Mouse (Mus musculus) stomach, embryonic 15.5 days (tissue): Measurements from ENCODE around the gene Larp1. TPM values are rescaled to one million over a fixed set of nuclear protein-coding genes. Genes with fewer than 3 reads are reported as not detected.

ENCODE experiments used
- ATAC-seq: fragments of 200-750 bp; cut with Nextera tagmentation; 2 replicates; pipeline ENCODE4 v1.8.0; 2017; ENCODE audit warnings: low read depth, moderate number of reproducible peaks, moderate TSS enrichment; ENCODE audit not compliant: insufficient read depth, low FRiP score
- H3K27ac ChIP-seq: fragments of 300-500 bp; sonication (generic); 2 replicates; pipeline ENCODE4 v1.5.1; 2015; ENCODE audit warnings: mild to moderate bottlenecking, inconsistent platforms
- H3K27me3 ChIP-seq: fragments of 300-500 bp; sonication (generic); replicated peaks from 2 replicates; pipeline ENCODE4 v1.6.1; 2015; ENCODE audit warnings: inconsistent platforms
- H3K36me3 ChIP-seq: fragments of 300-500 bp; sonication (generic); 2 replicates; pipeline ENCODE4 v1.6.1; 2015; ENCODE audit warnings: inconsistent platforms
- H3K4me1 ChIP-seq: fragments of 300-500 bp; sonication (generic); 2 replicates; pipeline ENCODE4 v1.6.1; 2015; ENCODE audit warnings: inconsistent platforms
- H3K4me2 ChIP-seq: fragments of 300-500 bp; sonication (generic); 2 replicates; pipeline ENCODE4 v1.6.1; 2015; ENCODE audit warnings: mild to moderate bottlenecking, inconsistent platforms
- H3K4me3 ChIP-seq: fragments of 300-500 bp; sonication (generic); replicated peaks from 2 replicates; pipeline ENCODE4 v1.5.1; 2015; ENCODE audit warnings: inconsistent platforms
- H3K9ac ChIP-seq: fragments of 300-500 bp; sonication (generic); 2 replicates; pipeline ENCODE4 v1.6.1; 2015; ENCODE audit warnings: inconsistent platforms
- H3K9me3 ChIP-seq: fragments of 300-500 bp; sonication (generic); 2 replicates; pipeline ENCODE4 v1.6.1; 2016; ENCODE audit warnings: inconsistent platforms
- WGBS: fragments of 180-500 bp; shearing (Covaris S2); methylation state at CpG from one replicate; pipeline ENCODE4 v1.1.7; 2015; 5-methylcytosine and 5-hydroxymethylcytosine counted together
- polyA plus RNA-seq: library from polyadenylated mRNA; unstranded; fragments of >200 nt; fragmentation: Nextera tagmentation; extraction: Ambion mirVana; gene quantifications from 2 replicates; pipeline ENCODE4 v1.2.1, GENCODE M21; 2015

Larp1 gene
- polyA plus RNA-seq, 1 experiment from 2014 or later: 25.6 TPM

DNA sequence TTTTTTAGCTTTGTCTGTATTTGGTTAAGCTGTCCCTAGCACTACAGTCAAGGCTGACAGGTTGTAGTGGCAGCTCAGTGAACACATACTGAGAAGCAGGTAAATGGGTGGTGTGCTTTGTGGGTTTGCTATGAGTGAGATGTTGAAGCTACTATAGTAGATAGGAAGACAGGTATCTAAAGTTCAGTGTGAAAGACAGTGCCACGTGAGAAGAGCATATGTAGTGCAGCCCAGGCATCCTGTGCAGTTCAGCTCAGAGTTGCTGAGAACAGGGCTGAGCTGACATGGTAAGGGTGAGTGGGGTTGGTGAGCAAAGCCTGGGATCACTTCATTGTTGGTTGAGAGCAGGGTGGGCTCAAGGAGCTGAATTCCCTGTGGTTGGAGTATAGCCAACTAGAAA is 8.6 kb downstream of the Larp1 start:
- Histone ChIP-seq H3K4me2 (no peak overlapping the region), H3K27ac (peak overlapping the region; percentile 21; the same call in 1 of the 2 replicates), H3K27me3 (no peaks in the 10 kb centered on the region), H3K4me1 (peaks cover 51% of the 10 kb centered on the region), H3K9ac (no peak overlapping the region), H3K36me3 (no peaks in the 10 kb centered on the region), H3K4me3 (no peak overlapping the region), H3K9me3 (no peaks in the 10 kb centered on the region)
- WGBS: 39% methylated on average over 1 of the region's 1 CpGs
- ATAC-seq: no peak

DNA sequence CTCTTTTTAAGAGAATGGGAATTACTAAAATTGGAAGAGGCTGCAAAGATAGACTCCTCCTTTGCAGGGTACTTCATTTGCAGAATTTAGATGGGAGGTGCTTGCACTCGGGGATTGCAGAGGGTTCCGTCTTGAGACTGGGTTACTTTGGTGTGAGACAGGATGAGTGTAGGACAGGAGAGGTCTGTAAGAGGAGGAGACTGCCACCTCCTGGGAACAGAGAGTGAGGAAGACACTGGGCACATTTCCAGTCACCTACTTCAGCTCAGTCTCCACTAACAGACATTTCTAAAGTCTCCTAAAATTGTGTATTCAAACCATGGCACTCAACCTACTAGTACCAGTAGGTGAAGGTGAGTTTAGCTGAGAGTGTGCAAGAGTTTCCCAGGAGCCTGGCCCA is 9.4 kb downstream of the Larp1 start:
- H3K4me2 ChIP-seq: no peak overlapping the region
- 45% methylated on average over 2 of the region's 2 CpGs for WGBS
- no peak for ATAC-seq
- peaks cover 48% of the 10 kb centered on the region for H3K4me1 ChIP-seq
- H3K27ac ChIP-seq: peak overlapping the region; percentile 12; the same call in 1 of the 2 replicates
- H3K4me3 ChIP-seq: no peak overlapping the region
- no peaks in the 10 kb centered on the region for H3K9me3 ChIP-seq
- H3K36me3 ChIP-seq: no peaks in the 10 kb centered on the region
- H3K9ac ChIP-seq: no peak overlapping the region
- H3K27me3 ChIP-seq: no peaks in the 10 kb centered on the region

GRCm38 (mm10) chr11:58018701-58019100 is 9.8 kb downstream of the Larp1 start:
- no peak overlapping the region for H3K4me2 ChIP-seq
- H3K36me3 ChIP-seq: no peaks in the 10 kb centered on the region
- no peak overlapping the region for H3K4me3 ChIP-seq
- H3K27ac ChIP-seq: no peak overlapping the region
- H3K9me3 ChIP-seq: no peaks in the 10 kb centered on the region
- no peak overlapping the region for H3K9ac ChIP-seq
- H3K27me3 ChIP-seq: no peaks in the 10 kb centered on the region
- peaks cover 48% of the 10 kb centered on the region for H3K4me1 ChIP-seq
- ATAC-seq: no peak
- 73% methylated on average over 4 of the region's 4 CpGs for WGBS

DNA sequence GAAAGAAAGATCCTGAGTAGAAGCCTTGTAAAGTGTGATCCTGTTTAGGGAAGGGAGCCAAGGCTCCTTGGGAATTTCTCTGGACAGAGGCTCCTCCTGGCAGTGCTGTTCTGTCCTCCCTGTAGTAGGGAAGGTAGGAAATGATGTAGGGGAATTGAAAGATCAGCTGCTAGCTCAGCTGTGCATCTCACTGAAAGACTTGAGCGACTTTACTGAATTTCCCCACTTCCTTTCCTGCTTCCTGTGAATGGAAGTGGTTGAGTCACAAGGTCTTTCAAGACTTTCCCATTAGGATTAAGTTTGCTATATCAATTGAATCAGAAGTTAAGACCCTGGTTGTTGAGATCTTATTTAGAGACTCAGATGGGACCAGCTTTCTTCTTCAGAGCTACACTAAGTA is 12.2 kb downstream of the Larp1 start:
- Histone ChIP-seq H3K9me3 (no peaks in the 10 kb centered on the region), H3K4me1 (peaks cover 47% of the 10 kb centered on the region), H3K4me3 (no peak overlapping the region), H3K27ac (peak overlapping the region; percentile 67), H3K36me3 (no peaks in the 10 kb centered on the region), H3K4me2 (peak overlapping the region; percentile 9; the same call in 1 of the 2 replicates), H3K9ac (no peak overlapping the region), H3K27me3 (no peaks in the 10 kb centered on the region)
- whole genome bisulfite sequencing: 31% methylated on average over 1 of the region's 1 CpGs
- no peak for ATAC-seq

- peaks cover 44% of the 10 kb centered on the region for H3K4me1 ChIP-seq
- no peak overlapping the region for H3K9ac ChIP-seq
- H3K4me2 ChIP-seq: peak overlapping the region; percentile 9; the same call in 1 of the 2 replicates
- H3K36me3 ChIP-seq: no peaks in the 10 kb centered on the region
- 13% methylated on average over 2 of the region's 2 CpGs for WGBS
- no peaks in the 10 kb centered on the region for H3K9me3 ChIP-seq
- H3K4me3 ChIP-seq: no peak overlapping the region
- peak overlapping the region; percentile 67 for H3K27ac ChIP-seq
- peak; percentile 76 for ATAC-seq
- H3K27me3 ChIP-seq: no peaks in the 10 kb centered on the region
Measured at GRCm38 (mm10) chr11:58021618-58022017, 12.8 kb downstream of the Larp1 start.

- H3K36me3 ChIP-seq: no peaks in the 10 kb centered on the region
- H3K9me3 ChIP-seq: no peaks in the 10 kb centered on the region
- H3K4me3 ChIP-seq: no peak overlapping the region
- 0 out of 2 replicates have a peak overlapping the region, but pooled peaks have one; percentile 14 for H3K27ac ChIP-seq
- peaks cover 28% of the 10 kb centered on the region for H3K4me1 ChIP-seq
- 63% methylated on average over 1 of the region's 1 CpGs for WGBS
- no peak for ATAC-seq
- no peak overlapping the region for H3K4me2 ChIP-seq
- no peak overlapping the region for H3K9ac ChIP-seq
- no peaks in the 10 kb centered on the region for H3K27me3 ChIP-seq
Measured at GRCm38 (mm10) chr11:58024271-58024670, 15.4 kb downstream of the Larp1 start.

- Histone ChIP-seq H3K27ac (0 out of 2 replicates have a peak overlapping the region, but pooled peaks have one; percentile 14), H3K4me1 (peaks cover 28% of the 10 kb centered on the region), H3K36me3 (no peaks in the 10 kb centered on the region), H3K9ac (no peak overlapping the region), H3K9me3 (no peaks in the 10 kb centered on the region), H3K27me3 (no peaks in the 10 kb centered on the region), H3K4me2 (no peak overlapping the region), H3K4me3 (no peak overlapping the region)
- 69% methylated on average over 2 of the region's 2 CpGs for WGBS
- no peak for ATAC-seq
Measured at GRCm38 (mm10) chr11:58024671-58025070, 15.8 kb downstream of the Larp1 start.

DNA sequence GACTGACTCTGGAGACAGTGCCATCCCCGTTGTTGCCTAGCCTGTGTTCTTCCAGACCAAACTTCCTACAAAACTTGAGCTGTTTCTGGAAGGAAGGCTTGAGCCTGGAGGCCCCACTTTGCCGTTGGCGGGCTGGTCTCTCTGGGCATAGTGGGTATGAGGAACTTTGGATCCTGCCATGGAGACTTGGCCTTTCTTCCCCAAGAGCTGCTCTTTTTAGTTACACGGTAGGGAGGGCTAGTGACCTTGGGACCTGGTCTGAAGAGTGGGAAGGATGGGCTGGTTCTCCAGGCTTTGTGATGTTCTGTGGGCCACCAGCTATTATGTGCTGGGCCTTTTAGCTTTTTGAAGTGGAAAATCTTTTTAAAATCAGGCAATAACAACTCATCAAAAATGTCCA is 17.0 kb downstream of the Larp1 start:
- no peaks in the 10 kb centered on the region for H3K9me3 ChIP-seq
- no peaks in the 10 kb centered on the region for H3K36me3 ChIP-seq
- no peaks in the 10 kb centered on the region for H3K27me3 ChIP-seq
- no peak overlapping the region for H3K9ac ChIP-seq
- peaks cover 28% of the 10 kb centered on the region for H3K4me1 ChIP-seq
- H3K4me3 ChIP-seq: no peak overlapping the region
- WGBS: 70% methylated on average over 4 of the region's 4 CpGs
- no peak for ATAC-seq
- peak overlapping the region; percentile 67 for H3K27ac ChIP-seq
- H3K4me2 ChIP-seq: no peak overlapping the region

- Histone ChIP-seq H3K4me3 (no peak overlapping the region), H3K27me3 (no peaks in the 10 kb centered on the region), H3K4me2 (no peak overlapping the region), H3K27ac (peak overlapping the region; percentile 67), H3K4me1 (peaks cover 27% of the 10 kb centered on the region), H3K9me3 (no peaks in the 10 kb centered on the region), H3K9ac (no peak overlapping the region), H3K36me3 (no peaks in the 10 kb centered on the region)
- 40% methylated on average over 3 of the region's 3 CpGs for WGBS
- ATAC-seq: peak; percentile 20; the same call in 1 of the 2 replicates
Measured at GRCm38 (mm10) chr11:58026337-58026736, 17.5 kb downstream of the Larp1 start.

DNA sequence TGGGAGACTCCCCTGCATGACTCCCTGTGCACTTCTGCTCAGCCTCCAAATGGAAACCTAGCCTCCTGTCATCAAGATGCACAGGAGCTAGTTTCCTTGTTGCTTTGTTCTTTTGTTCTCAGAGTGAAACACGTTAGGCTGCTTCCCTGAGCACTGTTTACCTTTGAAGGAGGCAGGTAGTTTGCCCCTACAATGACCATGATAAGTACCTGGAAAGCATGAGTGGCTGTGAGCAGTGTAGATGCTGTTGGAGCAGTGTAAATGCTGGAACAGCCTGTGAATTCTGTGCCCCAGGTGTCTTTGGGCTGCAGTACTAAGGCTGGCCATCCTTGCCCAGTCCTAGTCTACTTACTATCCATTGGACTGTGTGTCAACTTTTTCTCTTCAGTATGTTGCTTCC is 18.0 kb downstream of the Larp1 start:
- WGBS: 59% methylated on average over 1 of the region's 1 CpGs
- Histone ChIP-seq H3K36me3 (no peaks in the 10 kb centered on the region), H3K27ac (peak overlapping the region; percentile 67), H3K9me3 (no peaks in the 10 kb centered on the region), H3K4me2 (no peak overlapping the region), H3K4me1 (peaks cover 22% of the 10 kb centered on the region), H3K9ac (no peak overlapping the region), H3K4me3 (no peak overlapping the region), H3K27me3 (no peaks in the 10 kb centered on the region)
- peak; percentile 59; the same call in 1 of the 2 replicates for ATAC-seq

DNA sequence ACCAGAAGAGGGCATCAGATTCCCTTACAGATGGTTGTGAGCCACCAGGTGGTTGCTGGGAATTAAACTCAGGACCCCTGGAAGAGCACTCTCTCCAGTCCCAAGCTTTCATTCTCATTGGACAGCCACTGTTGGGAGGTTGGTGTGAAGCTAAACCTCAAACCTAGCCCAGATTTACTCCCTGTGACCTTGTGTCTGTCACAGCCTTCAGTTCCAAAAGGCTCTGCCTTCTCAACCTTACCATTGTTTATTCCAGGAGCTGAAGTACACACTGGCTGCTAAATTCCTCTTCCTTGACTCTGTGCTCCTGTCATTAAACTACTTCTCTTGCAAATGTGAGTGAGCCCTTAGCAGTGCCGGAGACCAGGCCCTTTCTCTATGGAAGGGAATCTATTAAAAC is 20.1 kb downstream of the Larp1 start:
- Histone ChIP-seq H3K4me3 (no peak overlapping the region), H3K9me3 (no peaks in the 10 kb centered on the region), H3K36me3 (no peaks in the 10 kb centered on the region), H3K27ac (no peak overlapping the region), H3K4me2 (no peak overlapping the region), H3K4me1 (peaks cover 29% of the 10 kb centered on the region), H3K27me3 (no peaks in the 10 kb centered on the region), H3K9ac (no peak overlapping the region)
- ATAC-seq: no peak
- 67% methylated on average over 1 of the region's 1 CpGs for WGBS

GRCm38 (mm10) chr11:58029869-58030268 is 21.0 kb downstream of the Larp1 start:
- ATAC-seq: no peak
- no peak overlapping the region for H3K4me2 ChIP-seq
- H3K27me3 ChIP-seq: no peaks in the 10 kb centered on the region
- H3K4me1 ChIP-seq: peaks cover 32% of the 10 kb centered on the region
- H3K27ac ChIP-seq: no peak overlapping the region
- H3K9ac ChIP-seq: no peak overlapping the region
- no peaks in the 10 kb centered on the region for H3K36me3 ChIP-seq
- no peak overlapping the region for H3K4me3 ChIP-seq
- 73% methylated on average over 2 of the region's 2 CpGs for WGBS
- H3K9me3 ChIP-seq: no peaks in the 10 kb centered on the region

DNA sequence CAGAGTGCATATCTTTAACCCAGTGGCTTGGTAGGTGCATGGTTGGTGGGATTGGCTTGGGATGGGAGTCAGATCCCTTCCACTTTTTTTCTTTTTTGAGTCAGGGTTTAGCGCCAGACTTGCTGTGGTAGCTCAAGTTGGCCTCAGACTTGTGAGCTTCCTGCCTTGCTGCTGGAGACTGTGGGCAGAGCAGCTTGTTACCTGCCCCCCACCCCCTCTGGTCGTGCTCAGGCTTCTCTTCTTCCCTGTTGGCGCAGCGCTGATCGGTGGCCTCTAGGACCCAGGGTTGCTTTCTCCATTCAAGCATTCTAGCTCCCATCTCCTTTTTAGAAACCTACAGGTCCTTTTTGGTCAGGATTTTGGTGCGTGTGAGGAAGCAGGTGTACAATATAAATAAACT is 22.3 kb downstream of the Larp1 start:
- H3K36me3 ChIP-seq: no peaks in the 10 kb centered on the region
- H3K9me3 ChIP-seq: no peaks in the 10 kb centered on the region
- peaks cover 32% of the 10 kb centered on the region for H3K4me1 ChIP-seq
- no peak overlapping the region for H3K27ac ChIP-seq
- no peaks in the 10 kb centered on the region for H3K27me3 ChIP-seq
- H3K4me2 ChIP-seq: no peak overlapping the region
- H3K4me3 ChIP-seq: no peak overlapping the region
- no peak for ATAC-seq
- WGBS: 63% methylated on average over 6 of the region's 6 CpGs
- H3K9ac ChIP-seq: no peak overlapping the region
